Mouse (Mus musculus) midbrain, embryonic 10.5 days (tissue): ENCODE measurements at regions not wholly inside any gene's neighbourhood (a gene's known extent, or its start where the extent isn't known, plus 50 kb on each side); places are given as distances from the start of the nearest gene placed in this dataset.

ENCODE experiments used
- DNase-seq: peaks from one replicate; pipeline ENCODE4 v3.0.0-alpha.2; 2017; ENCODE audit warnings: low spot score
- H3K27ac ChIP-seq: fragments of 300-500 bp; sonication (generic); replicated peaks from 2 replicates; pipeline ENCODE4 v1.5.1; 2016; ENCODE audit warnings: mild to moderate bottlenecking
- H3K27me3 ChIP-seq: fragments of 300-500 bp; sonication (generic); 2 replicates; pipeline ENCODE4 v1.6.1; 2016; ENCODE audit warnings: low read depth, mild to moderate bottlenecking; ENCODE audit not compliant: poor library complexity, severe bottlenecking
- H3K36me3 ChIP-seq: fragments of 300-500 bp; sonication (generic); 2 replicates; pipeline ENCODE4 v1.6.1; 2016; ENCODE audit warnings: mild to moderate bottlenecking, moderate library complexity
- H3K4me1 ChIP-seq: fragments of 300-500 bp; sonication (generic); 2 replicates; pipeline ENCODE4 v1.6.1; 2016
- H3K4me3 ChIP-seq: fragments of 300-500 bp; sonication (generic); 2 replicates; pipeline ENCODE4 v1.5.1; 2016; ENCODE audit warnings: mild to moderate bottlenecking, moderate library complexity
- H3K9me3 ChIP-seq: fragments of 300-500 bp; sonication (generic); replicated peaks from 2 replicates; pipeline ENCODE4 v1.6.1; 2016; ENCODE audit warnings: mild to moderate bottlenecking
- whole genome bisulfite sequencing: fragments of 180-500 bp; shearing (Covaris S2); methylation state at CpG from one replicate; pipeline ENCODE4 v1.1.7; 2016; 5-methylcytosine and 5-hydroxymethylcytosine counted together

DNA sequence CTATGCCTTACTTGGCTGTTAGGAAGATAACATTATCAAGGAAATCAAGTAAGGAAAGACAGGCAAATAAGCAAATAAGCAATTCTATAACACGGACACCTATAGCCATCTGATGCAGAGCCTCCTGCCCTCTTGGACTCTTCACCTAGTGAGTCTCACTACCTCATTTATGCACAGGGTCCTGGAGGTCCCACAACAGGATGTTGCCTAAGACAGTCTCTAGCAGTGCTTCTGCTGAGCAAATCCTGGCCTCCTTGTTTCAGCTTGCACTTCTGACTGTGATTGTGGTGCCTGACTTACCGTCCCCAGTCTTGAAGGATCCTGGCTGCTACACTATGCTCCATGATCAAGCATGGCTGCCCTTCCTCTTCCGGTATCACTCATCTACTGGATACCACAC is 518.5 kb upstream of the Arid1b start:
- no peak for DNase-seq
- no peaks in the 10 kb centered on the region for H3K27me3 ChIP-seq
- no peak overlapping the region for H3K4me3 ChIP-seq
- H3K4me1 ChIP-seq: peaks cover 4% of the 10 kb centered on the region
- H3K27ac ChIP-seq: no peak overlapping the region
- no peaks in the 10 kb centered on the region for H3K9me3 ChIP-seq
- H3K36me3 ChIP-seq: no peaks in the 10 kb centered on the region
- 84% methylated on average over 3 of the region's 3 CpGs for WGBS

DNA sequence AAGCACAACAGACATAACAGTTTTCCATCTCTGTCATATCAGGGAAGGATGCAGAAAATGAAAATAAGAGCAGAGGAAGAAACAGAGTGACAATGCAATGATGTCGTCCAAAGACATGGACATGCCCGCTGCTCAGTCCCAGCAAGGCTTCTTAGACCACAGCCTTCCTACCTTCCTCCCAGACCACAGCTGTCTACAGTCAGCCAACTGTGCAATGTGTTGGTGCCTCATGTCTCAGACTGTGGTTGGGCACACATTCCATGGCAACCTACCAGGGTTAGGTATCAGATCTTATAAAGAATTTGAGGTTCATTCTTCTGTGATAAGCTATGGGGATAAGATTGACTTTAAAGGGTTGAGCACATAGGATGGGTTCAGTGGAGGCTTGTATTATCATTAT is 499.7 kb upstream of the Arid1b start:
- DNase-seq: no peak
- Histone ChIP-seq H3K4me3 (no peak overlapping the region), H3K9me3 (no peaks in the 10 kb centered on the region; the same call in 1 of the 2 replicates), H3K4me1 (peaks cover 13% of the 10 kb centered on the region), H3K27me3 (no peaks in the 10 kb centered on the region), H3K27ac (no peak overlapping the region), H3K36me3 (no peaks in the 10 kb centered on the region)
- 98% methylated on average over 2 of the region's 2 CpGs for WGBS

DNA sequence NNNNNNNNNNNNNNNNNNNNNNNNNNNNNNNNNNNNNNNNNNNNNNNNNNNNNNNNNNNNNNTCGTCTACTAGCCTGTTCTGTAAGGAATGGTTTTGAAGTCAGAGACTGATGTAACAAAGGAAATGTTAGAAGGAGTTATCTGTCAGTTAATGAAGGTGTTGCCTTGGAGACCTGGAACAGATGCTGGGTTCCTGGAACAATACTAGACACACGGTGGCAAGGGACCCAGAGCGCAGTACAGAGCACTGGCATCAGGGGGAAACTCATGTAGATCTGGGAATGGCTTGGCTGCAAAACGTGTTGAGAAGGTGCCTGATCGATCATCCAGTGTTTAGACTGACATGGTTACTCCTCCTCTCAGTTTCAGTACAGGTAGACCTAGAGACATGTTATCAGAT is 493.6 kb upstream of the Arid1b start:
- no peaks in the 10 kb centered on the region for H3K27me3 ChIP-seq
- H3K4me1 ChIP-seq: peaks cover 13% of the 10 kb centered on the region
- no peaks in the 10 kb centered on the region for H3K9me3 ChIP-seq
- WGBS: 78% methylated on average over 5 of the region's 5 CpGs
- no peaks in the 10 kb centered on the region for H3K36me3 ChIP-seq
- no peak overlapping the region for H3K4me3 ChIP-seq
- DNase-seq: no peak
- no peak overlapping the region for H3K27ac ChIP-seq

DNA sequence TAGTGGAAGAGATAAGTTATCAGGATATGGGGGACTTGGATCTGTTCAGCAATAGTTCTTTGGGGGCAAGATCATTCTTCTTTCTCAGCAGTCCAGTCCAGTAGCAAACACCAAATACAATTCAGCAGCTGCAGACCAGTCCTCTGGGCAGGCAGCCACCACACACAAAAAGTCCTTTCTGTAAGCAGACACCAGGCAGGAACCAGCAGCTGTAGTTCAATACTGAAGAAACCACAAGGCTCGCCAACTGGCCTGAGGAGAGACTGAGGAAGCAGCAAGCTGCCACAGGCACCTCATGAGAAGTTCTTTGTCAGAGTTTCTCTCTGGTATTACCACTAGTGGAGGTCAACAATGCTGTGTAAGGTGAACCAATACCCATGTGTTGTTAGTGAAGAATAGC is 493.1 kb upstream of the Arid1b start:
- Histone ChIP-seq H3K4me3 (no peak overlapping the region), H3K27ac (no peak overlapping the region), H3K9me3 (no peaks in the 10 kb centered on the region), H3K4me1 (peaks cover 13% of the 10 kb centered on the region), H3K36me3 (no peaks in the 10 kb centered on the region), H3K27me3 (no peaks in the 10 kb centered on the region)
- DNase-seq: no peak
- 83% methylated on average over 1 of the region's 1 CpGs for WGBS

DNA sequence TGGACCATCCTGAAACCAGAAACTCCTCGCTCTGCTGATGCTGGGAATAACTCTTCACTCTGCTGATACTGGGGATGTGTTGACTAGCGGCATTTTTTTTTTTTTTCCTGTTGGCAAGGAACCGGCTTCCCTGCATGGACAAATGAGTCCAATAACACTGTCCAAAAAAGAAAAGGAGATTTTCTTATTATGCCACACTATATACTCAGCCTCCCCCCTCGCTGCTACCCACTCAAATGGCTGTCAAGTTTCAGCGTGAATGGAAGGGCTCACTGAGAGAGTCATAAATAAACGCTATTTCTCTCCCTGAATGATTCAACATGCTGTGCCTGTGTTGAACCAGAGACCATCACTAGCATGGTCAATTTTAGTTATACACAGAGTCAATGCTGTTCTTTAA is 489.2 kb upstream of the Arid1b start:
- WGBS: 86% methylated on average over 6 of the region's 6 CpGs
- Histone ChIP-seq H3K27ac (no peak overlapping the region), H3K4me3 (no peak overlapping the region), H3K4me1 (no peaks in the 10 kb centered on the region), H3K27me3 (no peaks in the 10 kb centered on the region), H3K9me3 (no peaks in the 10 kb centered on the region), H3K36me3 (no peaks in the 10 kb centered on the region)
- no peak for DNase-seq

DNA sequence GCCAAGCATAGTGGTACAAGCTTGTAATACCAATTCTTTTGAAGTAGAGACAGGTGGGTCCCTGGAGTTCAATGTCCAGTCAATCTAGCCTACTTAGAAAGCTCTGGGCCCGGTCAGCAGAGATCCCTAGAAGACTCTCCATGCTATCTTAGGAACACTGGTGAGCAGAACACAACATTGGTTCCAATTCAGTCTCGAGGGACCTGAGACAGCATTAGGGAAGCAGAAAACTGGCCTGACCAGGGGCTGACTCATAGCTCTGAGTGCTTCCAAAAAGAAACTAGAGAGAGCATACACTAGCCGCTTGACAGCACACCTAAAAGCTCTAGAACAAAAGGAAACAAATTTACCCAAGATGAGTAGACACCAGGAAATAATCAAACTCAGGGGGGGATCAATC is 484.6 kb upstream of the Arid1b start:
- WGBS: 72% methylated on average over 3 of the region's 3 CpGs
- no peak overlapping the region for H3K27ac ChIP-seq
- H3K4me3 ChIP-seq: no peak overlapping the region
- H3K4me1 ChIP-seq: no peaks in the 10 kb centered on the region
- H3K9me3 ChIP-seq: no peaks in the 10 kb centered on the region
- no peaks in the 10 kb centered on the region for H3K36me3 ChIP-seq
- no peaks in the 10 kb centered on the region for H3K27me3 ChIP-seq
- no peak for DNase-seq

DNA sequence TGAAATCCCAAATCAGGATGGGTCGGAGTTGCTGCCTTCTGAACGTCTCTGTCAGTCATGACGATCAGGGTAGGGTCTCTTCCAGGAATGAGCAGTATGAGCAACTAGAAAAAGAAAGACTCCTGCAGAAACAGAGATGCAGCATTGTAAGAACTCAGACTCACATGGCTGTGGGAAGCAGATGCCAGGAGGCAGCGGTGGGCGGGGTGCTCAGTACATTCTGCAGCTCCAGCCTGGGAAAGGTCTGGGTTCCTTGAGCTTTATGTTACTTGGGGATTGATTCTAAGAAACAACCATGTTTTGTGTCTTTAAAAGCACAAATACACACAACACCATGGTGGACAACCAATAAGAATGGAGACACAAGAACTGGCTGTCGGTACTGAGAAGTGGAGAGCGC is 478.0 kb upstream of the Arid1b start:
- H3K36me3 ChIP-seq: no peaks in the 10 kb centered on the region
- 77% methylated on average over 7 of the region's 7 CpGs for WGBS
- DNase-seq: no peak
- no peaks in the 10 kb centered on the region for H3K4me1 ChIP-seq
- H3K27ac ChIP-seq: no peak overlapping the region
- no peaks in the 10 kb centered on the region for H3K9me3 ChIP-seq
- H3K27me3 ChIP-seq: no peaks in the 10 kb centered on the region
- no peak overlapping the region for H3K4me3 ChIP-seq

DNA sequence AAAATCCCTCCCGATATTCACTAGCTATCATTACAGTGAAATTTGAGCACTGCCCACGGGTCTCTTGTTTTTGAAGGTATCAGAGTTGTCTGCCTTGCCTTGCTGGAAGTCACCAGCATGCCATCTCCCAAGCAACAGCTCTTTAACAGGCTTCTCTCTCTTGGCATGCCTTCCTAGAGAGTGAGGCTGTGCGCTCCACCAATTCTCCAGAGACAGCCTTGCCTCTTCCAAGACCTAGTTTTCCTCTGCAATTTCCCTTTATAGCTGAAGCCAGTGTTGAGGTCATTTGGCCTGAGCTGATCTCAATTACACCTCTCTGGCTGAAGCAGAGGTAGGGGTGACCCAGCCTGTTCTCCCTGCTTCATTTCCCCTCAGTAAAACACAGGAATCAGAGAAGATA is 477.3 kb upstream of the Arid1b start:
- Histone ChIP-seq H3K9me3 (no peaks in the 10 kb centered on the region), H3K4me3 (no peak overlapping the region), H3K27me3 (no peaks in the 10 kb centered on the region), H3K27ac (no peak overlapping the region), H3K4me1 (no peaks in the 10 kb centered on the region), H3K36me3 (no peaks in the 10 kb centered on the region)
- no peak for DNase-seq
- WGBS: 66% methylated on average over 3 of the region's 3 CpGs

DNA sequence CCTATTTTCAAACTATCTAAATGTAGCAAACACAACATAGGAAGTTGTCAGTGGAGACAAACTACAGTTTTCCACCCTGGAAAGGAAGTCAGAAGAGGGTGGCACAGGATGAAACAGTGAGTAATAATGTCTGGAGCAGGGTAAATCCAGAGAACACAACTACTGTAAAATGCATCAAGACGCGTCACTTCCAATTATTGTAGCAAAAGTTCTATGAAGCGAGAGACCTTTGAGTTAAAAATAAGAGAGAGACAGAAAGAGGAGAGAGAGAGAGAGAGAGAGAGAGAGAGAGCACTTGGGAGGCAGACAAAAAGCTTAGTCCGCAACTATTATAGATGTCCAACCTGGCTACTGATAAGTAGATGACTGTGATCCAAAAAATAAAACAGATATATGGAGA is 473.1 kb upstream of the Arid1b start:
- no peak overlapping the region for H3K27ac ChIP-seq
- H3K9me3 ChIP-seq: no peaks in the 10 kb centered on the region
- DNase-seq: no peak
- H3K36me3 ChIP-seq: no peaks in the 10 kb centered on the region
- H3K4me3 ChIP-seq: no peak overlapping the region
- no peaks in the 10 kb centered on the region for H3K4me1 ChIP-seq
- no peaks in the 10 kb centered on the region for H3K27me3 ChIP-seq
- 95% methylated on average over 4 of the region's 4 CpGs for WGBS

DNA sequence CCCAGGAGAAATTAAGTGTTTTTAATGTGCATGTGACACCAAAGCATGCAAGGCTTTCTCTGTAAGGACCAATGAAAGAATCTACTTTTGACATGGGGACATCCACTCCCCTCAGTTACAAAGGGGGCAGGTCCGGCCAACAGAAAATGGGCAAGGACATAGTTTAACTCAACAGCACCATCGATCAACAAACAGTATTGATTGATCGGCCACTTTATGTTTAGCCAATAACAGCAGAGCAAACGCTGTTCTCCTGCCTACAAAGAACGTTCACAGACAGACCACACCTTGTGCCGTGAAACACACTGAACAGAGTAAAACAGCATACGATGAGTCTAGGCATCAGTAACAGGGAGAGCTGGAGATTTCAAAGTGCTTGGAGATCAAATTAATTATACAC is 467.7 kb upstream of the Arid1b start:
- Histone ChIP-seq H3K4me1 (no peaks in the 10 kb centered on the region), H3K27me3 (no peaks in the 10 kb centered on the region), H3K9me3 (no peaks in the 10 kb centered on the region), H3K27ac (no peak overlapping the region), H3K36me3 (no peaks in the 10 kb centered on the region), H3K4me3 (no peak overlapping the region)
- no peak for DNase-seq
- 93% methylated on average over 7 of the region's 7 CpGs for WGBS

DNA sequence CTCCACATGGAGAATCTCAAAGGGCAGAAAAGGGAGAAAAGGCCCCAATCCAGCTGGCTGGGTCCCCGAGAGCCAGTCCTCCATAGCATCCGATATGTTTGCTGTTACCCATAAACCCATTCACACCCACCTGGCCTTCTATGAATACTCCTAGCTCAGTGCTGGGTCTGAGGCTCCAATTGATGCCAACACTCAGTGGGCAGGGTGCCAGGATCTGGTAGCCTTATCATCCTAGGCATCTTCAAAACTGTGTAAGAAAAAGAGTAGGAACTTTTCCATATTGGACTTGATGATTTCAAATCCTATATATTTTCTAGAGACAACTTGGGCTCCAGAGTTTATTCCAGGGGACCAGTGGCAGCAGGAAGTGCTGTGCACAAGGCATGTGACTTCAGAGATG is 462.0 kb upstream of the Arid1b start:
- DNase-seq: no peak
- WGBS: 97% methylated on average over 2 of the region's 2 CpGs

DNA sequence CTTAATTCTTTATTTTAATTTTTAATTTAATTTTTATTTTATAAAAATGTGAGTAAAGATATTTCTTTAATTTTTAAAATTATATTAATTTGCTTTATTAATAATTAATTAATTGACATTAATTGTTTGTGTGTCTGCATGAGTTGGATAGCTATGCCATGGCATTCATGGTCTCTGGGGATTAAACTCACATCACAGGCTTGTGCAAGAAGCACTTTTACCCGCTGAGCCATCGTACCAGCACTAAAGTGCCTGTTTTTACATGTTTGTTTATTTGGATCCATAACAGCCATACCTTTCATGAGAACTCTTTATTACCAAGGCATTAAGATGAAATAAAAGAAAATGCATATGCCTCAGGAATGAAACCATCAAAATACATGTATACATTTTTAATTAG is 453.7 kb upstream of the Arid1b start:
- 84% methylated on average over 2 of the region's 2 CpGs for WGBS
- no peak overlapping the region for H3K4me3 ChIP-seq
- H3K27me3 ChIP-seq: no peaks in the 10 kb centered on the region
- no peaks in the 10 kb centered on the region for H3K36me3 ChIP-seq
- no peak overlapping the region for H3K27ac ChIP-seq
- DNase-seq: no peak
- no peaks in the 10 kb centered on the region for H3K9me3 ChIP-seq
- peaks cover 6% of the 10 kb centered on the region; the same call in 1 of the 2 replicates for H3K4me1 ChIP-seq

More for the DNA sequence above, 462.0 kb upstream of the Arid1b start:
- no peak overlapping the region for H3K4me3 ChIP-seq
- H3K9me3 ChIP-seq: no peaks in the 10 kb centered on the region
- H3K27ac ChIP-seq: no peak overlapping the region
- H3K36me3 ChIP-seq: no peaks in the 10 kb centered on the region
- no peaks in the 10 kb centered on the region for H3K27me3 ChIP-seq
- H3K4me1 ChIP-seq: no peaks in the 10 kb centered on the region

DNA sequence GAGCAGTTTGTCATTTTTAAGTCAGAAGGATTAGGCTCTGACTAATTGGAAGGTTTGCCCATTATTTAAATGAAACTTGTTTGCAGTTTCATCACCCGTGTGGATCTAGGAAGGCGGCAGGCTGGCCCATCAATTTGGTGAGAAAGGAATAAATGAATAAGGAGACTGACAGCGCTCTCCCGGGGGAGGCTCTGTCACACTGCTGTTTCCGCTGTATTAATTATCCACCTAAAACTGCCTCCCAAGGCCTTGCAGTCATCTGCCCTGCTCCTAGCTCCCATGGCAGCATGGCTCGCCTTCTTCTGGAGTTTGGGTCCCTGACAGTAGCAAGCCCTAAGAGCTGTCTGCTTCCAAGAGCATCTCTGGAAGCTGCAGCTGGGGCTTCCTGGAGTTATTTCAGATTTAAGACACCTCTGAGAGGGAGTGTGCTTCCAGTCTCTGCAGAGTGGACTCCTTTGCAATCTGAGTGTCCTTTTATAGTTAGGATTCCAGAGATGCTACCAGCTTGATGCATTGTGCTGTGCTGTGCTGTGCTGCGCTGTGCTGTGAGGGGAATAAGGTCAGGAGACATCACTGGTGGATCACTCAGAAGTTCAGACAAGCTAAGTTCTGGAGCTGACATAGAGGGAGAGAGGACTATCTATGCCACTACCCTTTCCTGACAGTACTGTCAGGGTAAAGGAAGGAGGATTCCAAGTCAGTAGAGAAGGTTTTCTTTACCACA is 452.9 kb upstream of the Arid1b start:
- H3K36me3 ChIP-seq: no peaks in the 10 kb centered on the region
- peaks cover 6% of the 10 kb centered on the region for H3K4me1 ChIP-seq
- H3K27me3 ChIP-seq: no peaks in the 10 kb centered on the region
- H3K9me3 ChIP-seq: no peaks in the 10 kb centered on the region
- peak; percentile 15 for DNase-seq
- WGBS: 38% methylated on average over 7 of the region's 7 CpGs
- no peak overlapping the region for H3K4me3 ChIP-seq
- H3K27ac ChIP-seq: no peak overlapping the region; the same call in 1 of the 2 replicates

DNA sequence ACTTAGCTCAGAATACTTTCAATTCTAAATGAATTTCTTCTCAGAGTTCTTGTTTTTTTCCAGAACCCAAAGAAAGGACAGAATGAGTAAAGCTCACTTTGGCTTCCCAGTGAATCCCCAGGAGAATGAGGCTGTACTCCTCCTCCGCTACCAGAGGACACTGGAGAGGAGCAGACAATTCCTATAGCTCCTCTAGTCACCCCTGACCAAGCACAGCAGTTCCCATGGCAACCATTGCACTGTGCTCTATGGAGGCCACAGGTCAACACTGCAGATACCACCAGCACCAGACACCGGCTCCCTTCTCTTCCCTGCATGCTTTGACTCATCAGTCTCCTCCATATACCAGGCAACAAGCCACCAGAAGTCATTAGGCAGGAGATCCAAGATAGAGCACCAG is 447.6 kb upstream of the Arid1b start:
- no peaks in the 10 kb centered on the region for H3K9me3 ChIP-seq
- no peak overlapping the region for H3K4me3 ChIP-seq
- peaks cover 9% of the 10 kb centered on the region for H3K4me1 ChIP-seq
- H3K27ac ChIP-seq: 0 out of 2 replicates have a peak overlapping the region, but pooled peaks have one; percentile 1
- H3K27me3 ChIP-seq: no peaks in the 10 kb centered on the region
- no peak for DNase-seq
- 55% methylated on average over 2 of the region's 2 CpGs for WGBS
- no peaks in the 10 kb centered on the region for H3K36me3 ChIP-seq
